Mouse (Mus musculus): ENCODE measurements around the gene S100a13.

The S100a13 gene

DNA sequence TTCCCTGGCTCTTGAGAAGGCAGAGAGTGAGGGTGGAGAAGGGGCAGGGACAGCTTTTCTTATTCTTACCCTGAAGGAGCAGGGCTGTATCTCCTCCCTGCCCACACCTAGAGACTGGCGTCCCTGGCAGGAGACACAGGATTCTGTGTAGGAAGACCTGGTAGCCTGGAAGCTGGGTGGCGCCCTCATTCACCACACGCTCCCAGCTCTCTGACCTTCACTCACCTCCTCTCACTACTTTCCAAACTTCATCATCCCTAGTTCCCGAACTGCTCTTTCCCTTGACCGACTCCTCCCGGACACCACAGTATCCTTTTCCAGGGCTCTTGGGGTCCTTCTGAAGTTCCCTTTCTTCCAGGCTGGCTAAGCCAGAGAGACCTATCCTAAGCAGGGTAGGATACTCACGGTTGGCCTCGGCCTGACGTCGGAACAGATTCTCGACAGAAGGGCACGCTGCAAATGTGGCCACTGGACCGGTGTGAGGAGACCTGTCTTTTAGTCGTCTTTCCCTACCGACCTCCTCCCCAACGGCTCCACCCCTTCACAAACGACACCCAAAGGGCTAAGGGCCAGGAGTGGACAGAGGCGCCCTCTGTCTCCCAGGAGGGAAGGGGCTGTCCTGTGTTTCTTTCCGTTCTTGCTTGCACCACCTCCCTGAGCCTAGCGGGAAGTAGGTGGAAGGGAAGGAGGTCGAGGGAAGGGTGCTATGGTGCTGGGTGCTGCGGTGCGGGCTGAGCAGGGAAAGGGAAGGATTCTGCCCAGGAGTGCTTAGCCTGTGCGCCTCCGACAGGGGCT, at the start of gene S100a13, which contains the start of gene S100a1:
Gene S100a13, plus strand, starts transcription at position 640 of the 795 bp plus-strand sequence.
Gene S100a1, minus strand, starts transcription at position 597 of the 795 bp plus-strand sequence.
- DNase-seq (ENCODE audit: extremely low read depth, insufficient read length, low spot score): peak; percentile 83

DNA sequence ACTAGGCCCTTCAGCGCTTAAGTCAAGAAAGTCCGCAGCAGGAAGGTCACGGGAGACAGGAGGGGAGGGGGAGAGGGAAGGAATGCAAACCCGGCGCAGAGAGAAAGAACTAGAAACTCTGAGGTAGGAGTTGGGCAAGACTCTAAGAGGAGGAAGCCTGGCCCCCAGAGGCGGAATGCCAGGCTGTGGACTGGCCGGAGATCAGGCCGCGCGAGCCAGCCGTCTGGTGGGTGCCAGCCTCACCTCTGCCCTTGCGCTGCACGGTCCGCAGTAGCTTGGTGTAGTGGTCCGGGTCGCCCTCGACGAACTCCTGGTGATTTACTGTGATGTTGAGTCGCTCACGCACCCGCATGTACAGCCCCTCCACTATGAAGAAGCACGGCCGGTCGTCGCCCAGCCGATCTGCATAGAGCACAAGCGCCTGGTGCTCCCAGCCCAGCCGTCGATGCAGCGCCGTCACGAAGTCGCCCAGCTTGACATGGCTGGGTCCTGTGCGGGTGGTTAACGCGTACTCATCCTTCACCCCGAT, 49.6 kb upstream of the S100a13 start:
- no peak for DNase-seq (ENCODE audit: extremely low read depth, insufficient read length, low spot score)

DNA sequence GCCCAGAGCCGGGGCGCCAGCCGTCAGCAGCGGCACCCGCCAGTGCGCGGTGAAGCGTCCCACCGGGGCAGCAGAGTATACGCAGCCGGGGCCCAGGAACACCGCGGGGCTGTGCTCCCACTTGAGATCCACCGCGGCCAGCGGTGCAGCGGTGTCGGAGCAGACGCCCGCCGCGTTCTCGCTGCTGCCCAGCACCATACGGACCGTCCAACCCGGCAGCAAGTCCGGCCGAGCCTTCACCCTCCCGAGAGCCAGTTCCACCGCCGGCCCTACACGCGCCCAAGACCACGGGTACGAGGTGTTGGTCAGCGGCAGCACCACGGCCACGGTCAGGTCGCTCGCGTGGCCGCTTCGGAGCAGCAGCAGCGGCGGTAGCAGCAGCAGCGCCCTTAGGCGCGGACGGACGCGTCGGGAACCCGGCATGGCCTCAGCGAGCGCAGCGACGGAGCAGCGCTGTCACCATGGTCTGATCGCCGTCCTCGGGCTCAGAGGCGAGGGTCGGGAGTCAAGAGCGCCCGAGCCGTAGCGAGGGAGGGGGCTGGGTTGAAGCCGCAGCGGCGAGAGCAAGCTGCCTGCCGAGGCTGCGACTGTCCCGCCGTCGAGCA, 49.1 kb upstream of the S100a13 start:
- DNase-seq (ENCODE audit: extremely low read depth, insufficient read length, low spot score): no peak

DNA sequence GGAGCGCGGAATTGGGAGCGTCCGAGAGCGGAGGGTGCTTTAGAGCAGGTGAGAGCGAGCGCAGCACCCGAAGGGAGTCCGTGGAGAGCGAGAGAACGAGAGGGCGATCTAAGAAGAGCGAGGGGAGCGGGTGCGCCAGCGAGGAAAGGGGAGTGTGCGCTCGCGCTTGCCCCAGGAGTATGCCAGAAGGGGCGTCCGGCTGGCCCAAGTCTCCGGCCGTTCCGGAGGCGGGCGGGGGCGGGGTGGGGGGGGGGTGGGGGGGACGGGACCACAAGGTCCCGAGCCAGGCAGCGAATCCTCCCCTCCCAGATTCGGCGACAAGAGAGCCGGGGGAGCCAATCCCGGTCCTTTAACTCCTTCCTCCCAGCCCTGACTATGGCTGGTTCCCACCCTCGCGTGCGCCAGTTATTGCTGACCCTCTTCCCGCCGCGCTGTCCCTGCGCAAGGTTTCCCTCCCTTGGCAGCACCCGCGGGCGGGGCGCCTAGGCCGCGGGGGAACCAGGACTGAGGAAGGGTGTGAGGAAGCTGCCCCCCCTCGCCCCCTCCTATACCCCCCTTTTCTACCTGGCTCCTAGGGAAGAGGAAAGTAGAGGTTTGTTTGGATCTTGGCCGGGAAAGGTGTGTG, 48.4 kb upstream of the S100a13 start, which contains the start of gene Npr1:
Gene Npr1, minus strand, starts transcription at position 181 of the 625 bp plus-strand sequence.
- no peak for DNase-seq (ENCODE audit: extremely low read depth, insufficient read length, low spot score)

DNA sequence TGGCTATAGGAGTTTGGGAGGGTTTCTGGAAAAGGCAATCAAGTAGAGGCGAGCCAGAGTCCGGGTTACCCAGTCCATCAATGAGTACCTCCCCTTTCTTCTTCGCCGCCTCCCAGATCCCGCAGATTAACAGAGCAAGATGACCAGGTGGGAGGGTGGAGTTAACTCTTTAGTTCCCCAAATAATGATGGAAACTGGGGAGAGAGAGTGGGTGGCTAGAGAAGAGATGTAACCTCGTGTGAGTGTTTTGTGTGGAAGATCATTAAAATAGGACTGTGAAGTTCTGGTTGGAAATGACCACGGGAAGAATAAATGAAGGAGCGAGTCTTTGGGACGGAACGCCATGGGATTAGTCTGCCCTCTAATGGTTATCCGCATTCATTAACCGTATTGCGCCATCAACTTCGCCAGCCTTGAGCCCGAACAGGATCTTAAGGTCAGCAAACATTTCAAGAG, 47.9 kb upstream of the S100a13 start:
- no peak for DNase-seq (ENCODE audit: extremely low read depth, insufficient read length, low spot score)

DNA sequence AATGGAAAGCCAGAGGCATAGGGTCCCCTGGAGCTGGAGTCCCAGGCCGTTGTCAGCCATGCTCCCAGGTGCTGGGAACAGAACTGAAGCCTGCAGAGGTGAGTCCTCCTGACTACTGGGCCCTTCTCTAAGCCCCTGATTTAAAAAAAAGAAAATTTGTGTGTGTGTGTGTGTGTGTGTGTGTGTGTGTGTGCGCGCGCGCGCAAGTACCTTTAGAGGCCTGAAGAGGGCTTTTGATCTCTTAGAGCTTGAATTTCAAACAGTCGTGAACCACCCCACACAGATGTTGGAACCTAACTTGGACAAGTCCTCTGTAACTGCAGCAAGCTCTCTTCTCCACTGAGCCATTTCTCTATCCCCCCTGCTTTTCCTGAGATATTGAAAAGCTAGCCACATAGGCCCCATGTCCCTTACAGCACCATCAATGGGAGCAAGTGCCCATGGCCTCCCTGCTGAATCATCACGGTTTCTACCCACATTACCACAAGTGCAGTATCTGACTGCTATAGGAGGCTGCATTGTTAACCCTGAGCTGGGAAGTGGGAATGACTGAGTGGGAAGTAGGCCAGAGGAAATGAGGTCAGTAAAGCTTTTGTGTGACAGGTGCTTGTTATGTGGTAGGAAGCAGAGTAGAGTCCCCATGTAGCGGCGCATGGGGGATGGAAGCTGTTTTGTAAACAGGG, 46.5 kb upstream of the S100a13 start:
- DNase-seq (ENCODE audit: extremely low read depth, insufficient read length, low spot score): no peak

DNA sequence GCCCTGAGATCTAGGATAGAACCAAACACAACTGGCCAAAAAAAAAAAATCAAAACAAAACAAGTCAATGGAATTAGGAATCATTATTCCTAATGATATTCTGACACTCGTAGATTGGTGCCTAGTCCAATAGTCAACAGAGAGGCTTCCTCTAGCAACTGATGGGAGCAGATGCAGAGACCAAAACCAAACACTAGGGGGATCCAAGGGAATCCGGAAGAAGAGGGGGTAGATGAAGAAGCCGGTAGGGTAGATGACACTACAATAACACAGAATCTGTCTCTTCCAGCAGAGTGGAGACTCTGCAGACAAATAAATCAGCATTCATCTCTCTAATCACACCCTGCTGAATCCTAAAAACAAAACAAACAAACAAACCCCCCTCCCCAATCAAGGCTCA, 42.0 kb upstream of the S100a13 start:
- DNase-seq (ENCODE audit: extremely low read depth, insufficient read length, low spot score): no peak

DNA sequence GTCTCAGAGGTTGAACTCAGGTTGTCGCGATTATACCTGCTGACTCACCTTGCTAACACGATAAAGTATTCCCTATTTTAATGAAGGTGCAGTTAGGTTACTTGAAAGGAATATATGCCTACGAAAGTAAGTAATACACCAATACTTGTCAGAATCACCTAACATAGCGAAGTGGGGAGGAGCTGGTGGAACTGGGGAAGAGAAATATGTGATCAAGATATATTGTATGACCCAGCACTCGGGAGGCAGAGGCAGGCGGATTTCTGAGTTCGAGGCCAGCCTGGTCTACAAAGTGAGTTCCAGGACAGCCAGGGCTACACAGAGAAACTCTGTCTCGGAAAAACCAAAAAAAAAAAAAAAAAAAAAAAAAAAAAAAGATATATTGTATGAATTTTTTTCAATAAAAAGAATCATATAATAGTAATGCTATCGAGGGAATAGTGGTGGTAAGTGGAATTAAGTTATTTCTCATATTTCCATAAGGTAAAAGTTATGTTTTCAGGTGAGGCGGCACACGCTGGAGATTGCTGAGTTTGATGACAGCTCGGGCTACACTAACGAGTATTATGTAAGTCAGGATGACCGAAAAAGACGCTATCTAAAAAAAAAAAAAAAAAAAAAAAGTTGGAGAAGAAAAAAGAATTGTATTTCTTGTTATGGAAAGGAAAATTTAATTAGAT, 38.9 kb upstream of the S100a13 start:
- peak; percentile 31 for DNase-seq (ENCODE audit: extremely low read depth, insufficient read length, low spot score)

DNA sequence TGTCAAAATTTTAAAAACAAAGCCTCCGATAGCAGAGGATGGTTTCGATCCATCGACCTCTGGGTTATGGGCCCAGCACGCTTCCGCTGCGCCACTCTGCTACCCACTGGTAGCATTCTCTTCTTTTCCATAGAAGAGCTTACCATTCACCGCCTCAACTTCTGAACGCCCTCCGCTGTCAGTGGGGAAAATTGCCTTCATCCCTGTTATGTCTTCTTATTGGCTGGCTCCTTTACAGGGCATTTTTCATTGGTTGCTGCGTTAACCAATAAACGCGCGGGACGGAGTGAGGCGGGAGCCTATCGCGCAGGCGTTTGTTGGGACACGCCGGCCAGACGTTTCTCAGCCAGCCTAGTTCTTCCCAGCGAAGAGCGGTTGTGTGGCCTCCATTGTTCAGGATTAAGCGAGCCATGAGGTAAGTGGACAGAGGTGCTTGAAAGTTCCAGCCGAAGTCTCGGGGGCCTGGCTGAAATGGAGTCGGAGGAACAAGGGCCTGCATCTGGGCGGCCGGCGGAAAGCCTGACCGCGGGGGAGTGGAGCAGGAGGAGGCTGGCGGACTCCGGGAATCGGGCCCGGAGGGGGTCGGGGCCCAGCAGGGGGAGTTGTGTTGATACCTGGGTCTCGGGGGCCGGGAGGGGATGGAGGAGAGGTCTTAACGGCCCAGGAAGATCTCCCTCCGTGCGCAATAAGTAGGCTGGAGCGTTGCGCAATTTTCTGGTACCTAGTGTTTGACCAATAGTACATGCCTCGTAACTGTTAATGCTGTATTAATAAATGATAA, 38.2 kb upstream of the S100a13 start, which contains the start of gene Ilf2:
Gene Ilf2, plus strand, starts transcription at position 296 of the 781 bp plus-strand sequence.
- DNase-seq (ENCODE audit: extremely low read depth, insufficient read length, low spot score): peak; percentile 98

DNA sequence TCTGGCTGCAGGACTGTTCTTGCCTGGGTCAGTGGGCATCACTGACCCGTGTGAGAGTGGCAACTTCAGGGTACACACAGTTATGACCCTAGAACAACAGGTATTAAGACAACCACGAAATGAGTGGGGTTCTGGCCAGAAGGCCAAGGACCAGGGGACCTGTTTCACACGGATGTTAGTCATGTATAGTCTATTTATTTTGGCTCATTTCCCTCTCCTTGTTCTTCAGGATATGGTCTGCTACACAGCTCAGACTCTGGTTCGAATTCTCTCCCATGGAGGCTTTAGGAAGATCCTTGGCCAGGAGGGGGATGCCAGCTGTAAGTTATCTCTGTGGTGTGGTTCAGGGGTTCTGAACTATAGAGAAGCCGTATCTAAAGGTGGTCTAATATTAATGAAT, 27.2 kb upstream of the S100a13 start:
- DNase-seq (ENCODE audit: extremely low read depth, insufficient read length, low spot score): peak; percentile 26

DNA sequence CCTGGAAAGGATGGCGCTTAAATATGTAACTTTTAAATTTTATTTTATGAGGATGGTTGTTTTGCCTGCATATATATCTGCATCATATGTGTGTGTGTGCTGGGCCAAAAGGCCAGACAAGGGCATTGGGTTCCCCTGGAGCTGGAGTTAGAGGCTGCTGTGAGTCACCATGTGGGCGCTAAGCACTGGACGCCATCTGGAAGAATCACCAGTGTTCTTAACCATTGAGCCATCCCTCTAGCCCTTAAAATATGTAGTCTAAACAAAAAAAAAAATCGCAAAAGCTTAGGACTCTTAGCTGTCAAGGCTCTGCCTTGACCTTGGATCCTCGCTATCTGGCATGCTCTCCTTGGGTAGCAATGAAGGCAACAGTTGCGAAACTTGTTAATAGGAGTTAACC, 25.7 kb upstream of the S100a13 start:
- DNase-seq (ENCODE audit: extremely low read depth, insufficient read length, low spot score): no peak

DNA sequence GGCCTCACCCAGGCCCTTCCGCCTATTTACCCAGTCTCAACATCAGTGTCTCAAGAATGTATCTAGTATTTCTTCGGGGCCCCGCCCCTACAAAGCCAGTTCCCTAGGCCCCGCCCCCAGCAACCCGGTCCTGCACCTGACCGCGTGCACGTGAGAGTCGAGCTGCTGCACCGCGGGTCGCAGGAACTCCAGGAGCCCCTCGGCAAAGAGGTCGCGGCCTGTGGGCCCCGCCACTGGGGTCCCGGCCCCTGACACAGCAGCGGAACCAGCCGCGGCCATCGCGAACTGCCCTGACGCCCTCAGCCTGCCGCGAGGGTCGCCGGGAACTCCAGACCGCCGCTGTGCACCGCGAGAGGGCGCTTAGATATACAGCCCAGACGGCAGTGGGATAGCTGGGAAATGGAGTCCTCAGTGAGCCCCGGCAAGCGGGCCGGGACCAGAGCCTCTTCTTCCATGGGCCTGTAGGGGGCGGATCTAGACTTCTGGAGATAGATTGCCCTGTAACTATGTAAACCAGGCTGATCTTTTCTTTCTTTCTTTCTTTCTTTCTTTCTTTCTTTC, 23.5 kb upstream of the S100a13 start, which contains the start of gene Snapin:
Gene Snapin, minus strand, starts transcription at position 338 of the 561 bp plus-strand sequence.
- peak; percentile 96 for DNase-seq (ENCODE audit: extremely low read depth, insufficient read length, low spot score)

DNA sequence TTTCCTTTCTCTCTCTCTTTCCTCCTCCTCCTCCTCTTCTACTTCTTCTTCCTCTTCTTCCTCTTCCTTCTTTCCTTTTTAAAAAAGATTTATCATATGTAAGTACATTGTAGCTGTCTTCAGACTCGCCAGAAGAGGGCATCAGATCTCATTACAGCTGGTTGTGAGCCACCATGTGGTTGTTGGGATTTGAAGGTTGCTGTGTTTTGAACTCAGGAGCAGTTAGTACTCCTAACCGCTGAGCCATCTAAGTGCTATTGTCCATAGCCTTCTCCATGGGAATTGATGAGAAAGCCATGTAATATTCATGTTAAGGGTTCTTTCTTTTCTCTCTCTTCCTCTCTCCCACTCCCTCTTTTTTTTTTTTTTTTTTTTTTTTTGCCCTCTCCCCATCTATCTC, 22.9 kb upstream of the S100a13 start:
- DNase-seq (ENCODE audit: extremely low read depth, insufficient read length, low spot score): peak; percentile 69

DNA sequence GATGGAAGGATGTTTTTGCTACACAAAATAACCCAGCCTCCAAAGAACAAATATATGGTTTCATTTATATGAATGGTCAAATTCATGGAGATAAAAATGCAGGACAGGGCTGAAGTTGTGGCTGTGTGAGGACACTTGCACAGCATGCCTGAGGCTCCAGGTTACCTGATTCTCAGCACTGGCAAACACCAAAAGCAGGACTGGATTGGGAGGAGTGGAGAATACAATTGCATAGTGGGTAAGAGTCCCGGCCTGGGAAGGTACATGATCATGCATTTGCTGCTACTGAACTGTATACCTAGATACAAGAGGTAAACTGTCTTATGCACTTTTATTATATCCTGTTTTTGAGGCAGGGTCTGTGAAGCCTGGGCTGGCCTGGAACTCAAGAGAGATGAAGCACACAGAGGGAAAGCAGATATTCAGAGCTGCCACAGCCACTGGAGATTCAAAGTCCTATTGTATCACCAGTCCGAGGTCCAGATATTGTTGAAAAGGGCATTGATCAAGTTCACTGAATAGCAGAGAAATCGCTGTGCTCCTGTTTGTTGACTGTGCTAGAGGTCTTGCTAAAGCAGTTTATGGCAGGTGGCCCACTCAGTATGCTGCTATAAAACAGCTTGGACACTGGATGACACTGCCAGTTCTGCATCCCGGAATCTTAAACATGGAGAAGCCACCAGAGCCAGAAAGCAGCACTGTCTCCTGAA, 20.2 kb upstream of the S100a13 start:
- no peak for DNase-seq (ENCODE audit: extremely low read depth, insufficient read length, low spot score)

DNA sequence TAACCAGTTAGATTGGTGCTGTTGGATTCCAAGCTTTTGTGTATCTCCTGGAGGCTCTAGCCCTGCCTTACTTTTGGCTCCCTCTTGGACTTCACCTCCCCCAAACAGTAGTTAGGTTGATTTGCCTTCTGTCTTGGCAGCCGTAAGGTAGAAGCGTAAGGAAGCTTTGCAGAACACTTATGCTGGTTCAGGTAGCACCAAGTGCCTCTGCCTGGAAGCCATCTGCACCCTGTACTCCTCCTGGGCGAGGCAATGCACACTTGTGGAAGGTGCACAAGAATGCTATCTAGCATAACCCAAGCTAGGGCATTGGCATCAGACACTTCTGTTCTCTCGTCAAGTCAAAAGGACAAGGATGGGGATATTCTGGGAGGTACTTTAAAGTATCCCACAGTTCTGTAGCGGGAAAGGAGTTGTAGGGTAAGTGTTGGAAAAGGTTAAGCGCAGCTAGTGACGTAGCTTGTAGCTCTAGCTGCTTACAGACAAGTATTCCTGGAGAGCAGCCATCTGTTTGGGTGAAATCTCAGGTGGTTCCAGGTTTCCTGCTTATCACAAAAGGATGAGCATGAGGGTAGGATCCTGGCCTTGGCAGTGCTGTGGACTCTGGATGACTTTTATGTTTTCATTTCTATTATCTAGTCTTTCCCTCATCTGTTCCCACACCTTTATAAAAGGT, 18.2 kb upstream of the S100a13 start:
- DNase-seq (ENCODE audit: extremely low read depth, insufficient read length, low spot score): no peak

DNA sequence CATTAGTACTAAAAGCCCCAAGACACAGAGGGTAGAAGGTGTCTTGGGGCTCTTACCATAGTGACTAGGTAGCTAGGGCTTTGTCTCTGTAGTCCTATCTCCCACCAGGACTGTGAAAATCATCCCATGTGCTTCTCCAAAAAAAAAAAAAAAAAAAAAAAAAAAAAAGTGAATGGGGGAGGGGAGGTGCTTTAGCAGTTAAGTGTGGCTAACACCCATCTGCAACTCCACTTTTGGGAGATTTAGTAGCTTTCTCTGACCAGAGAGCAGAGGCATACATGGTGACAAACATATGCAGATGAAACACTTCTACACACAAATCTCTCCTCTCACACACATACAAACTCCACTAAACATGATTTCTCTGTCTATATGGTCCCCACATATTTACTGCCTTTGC, 16.6 kb upstream of the S100a13 start:
- no peak for DNase-seq (ENCODE audit: extremely low read depth, insufficient read length, low spot score)

DNA sequence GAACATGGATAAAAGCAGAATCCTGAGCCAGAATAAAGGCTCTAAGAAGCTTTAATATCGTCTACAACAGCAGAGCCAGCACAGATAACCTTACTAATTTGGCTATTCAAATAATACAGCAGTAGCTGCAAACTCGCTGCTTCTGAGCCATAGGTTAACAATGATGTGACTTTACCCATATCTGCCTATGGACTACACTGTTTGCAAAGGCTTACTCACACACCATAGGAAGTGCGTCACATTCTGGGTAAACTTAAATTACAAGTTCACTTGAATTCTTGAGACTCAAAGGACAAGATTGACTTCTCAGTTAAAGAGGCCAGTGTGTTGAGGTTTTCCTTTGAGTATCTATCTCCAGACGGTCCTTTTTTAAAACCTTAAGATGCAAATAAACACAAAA, 10.8 kb upstream of the S100a13 start:
- DNase-seq (ENCODE audit: extremely low read depth, insufficient read length, low spot score): no peak

DNA sequence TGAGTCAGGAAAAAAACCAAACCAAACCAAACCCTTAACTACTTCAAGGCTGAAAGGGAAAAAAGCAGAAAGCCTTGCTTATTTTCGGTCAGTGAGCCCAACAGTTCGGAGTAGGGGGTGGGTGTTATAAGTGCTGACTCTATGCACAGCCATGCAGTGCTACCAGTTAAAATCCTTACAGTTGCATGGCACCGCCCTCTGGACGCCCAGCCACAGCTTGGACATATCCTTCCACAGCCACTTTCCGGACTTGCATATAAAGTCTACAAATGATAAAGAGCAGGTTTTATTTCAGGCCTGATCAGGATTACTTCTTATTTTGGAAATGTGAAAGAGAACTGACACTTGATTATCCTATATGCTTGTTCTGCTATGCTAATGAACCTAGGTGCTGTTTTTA, 9.0 kb upstream of the S100a13 start:
- no peak for DNase-seq (ENCODE audit: extremely low read depth, insufficient read length, low spot score)
